Mouse (Mus musculus) adrenal gland, adult (tissue): ENCODE measurements around the gene Serp2.

ENCODE experiments used
- DNase-seq, 2 experiments: peaks; one replicate each; pipeline ENCODE4 v3.0.0; 2022 to 2023; ENCODE audit warnings: low spot score in 1 of 2; ENCODE audit not compliant: inconsistent age in 2 of 2

Gene Serp2

GRCm38 (mm10) chr14:76570292-76570691 is 13.6 kb upstream of the Serp2 start:
- peak in 1 of 2 experiments; percentile 77 for DNase-seq

- peak; percentile 38 to 66 for DNase-seq
Measured at GRCm38 (mm10) chr14:76569271-76569961, 12.7 kb upstream of the Serp2 start.

- no peak for DNase-seq
Measured at GRCm38 (mm10) chr14:76568548-76568947, 11.9 kb upstream of the Serp2 start.

GRCm38 (mm10) chr14:76567280-76567679 is 10.6 kb upstream of the Serp2 start:
- no peak for DNase-seq

GRCm38 (mm10) chr14:76566711-76567110 is 10.0 kb upstream of the Serp2 start:
- no peak for DNase-seq

GRCm38 (mm10) chr14:76566193-76566592 is 9.5 kb upstream of the Serp2 start:
- no peak for DNase-seq

GRCm38 (mm10) chr14:76559208-76559607 is 2.5 kb upstream of the Serp2 start:
- DNase-seq = no peak

- DNase-seq = peak in 1 of 2 experiments; percentile 36
Measured at GRCm38 (mm10) chr14:76558171-76558570, 1.5 kb upstream of the Serp2 start.

GRCm38 (mm10) chr14:76556031-76556851 is 448 bp downstream of the Serp2 start:
- DNase-seq = peak; percentile 85 to 92

- DNase-seq = no peak
Measured at GRCm38 (mm10) chr14:76555263-76556030, 1.2 kb downstream of the Serp2 start.

GRCm38 (mm10) chr14:76544136-76544535 is 12.6 kb downstream of the Serp2 start:
- DNase-seq = no peak

- peak; percentile 61 to 78 for DNase-seq
Measured at GRCm38 (mm10) chr14:76541341-76541740, 15.3 kb downstream of the Serp2 start.

- DNase-seq = no peak
Measured at GRCm38 (mm10) chr14:76540005-76540670, 16.6 kb downstream of the Serp2 start.

GRCm38 (mm10) chr14:76536921-76537320 is 19.8 kb downstream of the Serp2 start:
- DNase-seq = peak in 1 of 2 experiments; percentile 64

- no peak for DNase-seq
Measured at GRCm38 (mm10) chr14:76535096-76535495, 21.6 kb downstream of the Serp2 start.

GRCm38 (mm10) chr14:76533170-76533815 is 23.4 kb downstream of the Serp2 start:
- peak in 1 of 2 experiments; percentile 57 for DNase-seq

GRCm38 (mm10) chr14:76532257-76533169 is 24.2 kb downstream of the Serp2 start:
- DNase-seq = peak in 1 of 2 experiments; percentile 63

GRCm38 (mm10) chr14:76531027-76531660 is 25.5 kb downstream of the Serp2 start:
- DNase-seq = no peak

GRCm38 (mm10) chr14:76528641-76529040 is 28.0 kb downstream of the Serp2 start:
- peak; percentile 45 to 73 for DNase-seq
